Mouse (Mus musculus) liver, postnatal 0 days (tissue): ENCODE results near the gene Kcnq2. TPM values are rescaled to one million over a fixed set of nuclear protein-coding genes. Genes with fewer than 3 reads are reported as not detected.

Experiments
- ATAC-seq: fragments of 200-750 bp; cut with Nextera tagmentation; 2 replicates; pipeline ENCODE4 v1.8.0; 2017; ENCODE audit warnings: mild to moderate bottlenecking, moderate library complexity
- DNase-seq: peaks from one replicate; pipeline ENCODE4 v3.0.0-alpha.2; 2016
- H3K27ac ChIP-seq: fragments of 300-500 bp; sonication (generic); 2 replicates; pipeline ENCODE4 v1.5.1; 2014; ENCODE audit warnings: antibody characterized with exemption, moderate library complexity, mild to moderate bottlenecking, low read depth
- H3K27me3 ChIP-seq: fragments of 300-500 bp; sonication (generic); 2 replicates; pipeline ENCODE4 v1.6.1; 2014; ENCODE audit warnings: low read length, control low read depth, mixed read lengths; ENCODE audit not compliant: insufficient read depth
- H3K36me3 ChIP-seq: fragments of 300-500 bp; sonication (generic); replicated peaks from 2 replicates; pipeline ENCODE4 v1.6.1; 2014; ENCODE audit warnings: mild to moderate bottlenecking, control low read depth, low read length, moderate library complexity, mixed read lengths; ENCODE audit not compliant: insufficient read depth
- H3K4me1 ChIP-seq: fragments of 300-500 bp; sonication (generic); 2 replicates; pipeline ENCODE4 v1.6.1; 2014; ENCODE audit warnings: antibody characterized with exemption, mild to moderate bottlenecking, control low read depth; ENCODE audit not compliant: insufficient read depth
- H3K4me2 ChIP-seq: fragments of 300-500 bp; sonication (generic); 2 replicates; pipeline ENCODE4 v1.6.1; 2014; ENCODE audit warnings: low read depth, mild to moderate bottlenecking, low read length, moderate library complexity, mixed read lengths
- H3K4me3 ChIP-seq: fragments of 300-500 bp; sonication (generic); 2 replicates; pipeline ENCODE4 v1.5.1; 2014; ENCODE audit warnings: low read depth, low read length
- H3K9ac ChIP-seq: fragments of 300-500 bp; sonication (generic); replicated peaks from 2 replicates; pipeline ENCODE4 v1.6.1; 2014; ENCODE audit warnings: mild to moderate bottlenecking, moderate library complexity
- H3K9me3 ChIP-seq: fragments of 300-500 bp; sonication (generic); 2 replicates; pipeline ENCODE4 v1.6.1; 2016; ENCODE audit warnings: mild to moderate bottlenecking, control low read depth, low read length, mixed read lengths
- CTCF ChIP-seq: sonication (generic); IDR thresholded peaks from 2 replicates; pipeline ENCODE4 v1.5.1; 2016; ENCODE audit warnings: antibody characterized with exemption, low read depth
- EP300 ChIP-seq: IDR thresholded peaks from 2 replicates; pipeline ENCODE4 v1.6.1; 2016; ENCODE audit warnings: antibody characterized with exemption, low read depth, mild to moderate bottlenecking
- WGBS: fragments of 180-500 bp; shearing (Covaris S2); extraction: QIAGEN DNeasy Blood & Tissue Kit; methylation state at CpG from one replicate; pipeline ENCODE4 v1.1.7; 2014; ENCODE audit not compliant: insufficient replicate concordance; 5-methylcytosine and 5-hydroxymethylcytosine counted together
- polyA plus RNA-seq: library from polyadenylated mRNA; unstranded; fragments of >200 nt; fragmentation: Nextera tagmentation; extraction: Ambion mirVana; gene quantifications from 2 replicates; pipeline ENCODE4 v1.2.1, GENCODE M21; 2015

Kcnq2 gene
- polyA plus RNA-seq, 1 experiment from 2014 or later = not detected

GRCm38 (mm10) chr2:181101626-181102025 is 33.5 kb downstream of the Kcnq2 start:
- Histone ChIP-seq H3K9me3 (no peaks in the 10 kb centered on the region), H3K4me3 (no peak overlapping the region), H3K27me3 (no peaks in the 10 kb centered on the region), H3K4me2 (no peak overlapping the region), H3K27ac (no peak overlapping the region), H3K4me1 (no peaks in the 10 kb centered on the region), H3K36me3 (no peaks in the 10 kb centered on the region), H3K9ac (no peak overlapping the region)
- no peak for TF ChIP-seq CTCF
- TF ChIP-seq EP300 = no peak
- 77% methylated on average over 1 of the region's 1 CpGs for WGBS
- DNase-seq = no peak
- no peak for ATAC-seq

DNA sequence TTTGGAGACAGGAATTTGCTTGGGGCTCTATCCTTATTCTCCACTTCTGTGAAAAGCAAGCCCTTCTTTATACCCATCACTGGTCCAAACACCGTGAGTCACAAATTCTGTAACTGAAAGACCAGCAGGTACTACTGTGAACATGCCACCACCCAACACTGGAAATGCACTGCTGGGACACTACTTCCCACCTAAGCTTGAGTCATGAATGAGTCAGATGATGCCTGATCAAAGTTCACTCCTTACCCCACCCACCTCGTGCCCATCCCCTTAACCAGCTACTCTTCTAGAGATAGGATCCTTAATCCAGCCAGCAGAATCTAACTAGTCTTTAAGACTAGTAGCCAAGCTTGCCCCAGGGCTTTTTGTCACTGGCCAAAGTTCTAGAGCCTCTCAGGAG is 35.0 kb downstream of the Kcnq2 start:
- DNase-seq = no peak
- Histone ChIP-seq H3K27me3 (no peaks in the 10 kb centered on the region), H3K4me2 (no peak overlapping the region), H3K4me3 (no peak overlapping the region), H3K36me3 (no peaks in the 10 kb centered on the region), H3K27ac (no peak overlapping the region), H3K9me3 (no peaks in the 10 kb centered on the region), H3K9ac (no peak overlapping the region), H3K4me1 (no peaks in the 10 kb centered on the region)
- TF ChIP-seq CTCF = no peak
- no peak for TF ChIP-seq EP300
- WGBS = 73% methylated on average over 2 of the region's 2 CpGs
- ATAC-seq = no peak

GRCm38 (mm10) chr2:181090123-181090522 is 45.0 kb downstream of the Kcnq2 start:
- TF ChIP-seq CTCF (no peak), EP300 (no peak)
- H3K9me3 ChIP-seq = no peaks in the 10 kb centered on the region
- H3K4me2 ChIP-seq = no peak overlapping the region; the same call in 1 of the 2 replicates
- H3K4me1 ChIP-seq = peaks cover 12% of the 10 kb centered on the region
- H3K27ac ChIP-seq = peak overlapping the region; percentile 62; the same call in 1 of the 2 replicates
- ATAC-seq (peak; percentile 30; the same call in 1 of the 2 replicates), DNase-seq (no peak)
- 56% methylated on average over 3 of the region's 3 CpGs for WGBS
- no peak overlapping the region for H3K4me3 ChIP-seq
- H3K9ac ChIP-seq = no peak overlapping the region
- H3K36me3 ChIP-seq = no peaks in the 10 kb centered on the region
- H3K27me3 ChIP-seq = no peaks in the 10 kb centered on the region

- ATAC-seq = no peak
- 58% methylated on average over 8 of the region's 8 CpGs for WGBS
- H3K4me1 ChIP-seq = no peaks in the 10 kb centered on the region; the same call in 1 of the 2 replicates
Measured at GRCm38 (mm10) chr2:181084997-181085396, 50.1 kb downstream of the Kcnq2 start.

DNA sequence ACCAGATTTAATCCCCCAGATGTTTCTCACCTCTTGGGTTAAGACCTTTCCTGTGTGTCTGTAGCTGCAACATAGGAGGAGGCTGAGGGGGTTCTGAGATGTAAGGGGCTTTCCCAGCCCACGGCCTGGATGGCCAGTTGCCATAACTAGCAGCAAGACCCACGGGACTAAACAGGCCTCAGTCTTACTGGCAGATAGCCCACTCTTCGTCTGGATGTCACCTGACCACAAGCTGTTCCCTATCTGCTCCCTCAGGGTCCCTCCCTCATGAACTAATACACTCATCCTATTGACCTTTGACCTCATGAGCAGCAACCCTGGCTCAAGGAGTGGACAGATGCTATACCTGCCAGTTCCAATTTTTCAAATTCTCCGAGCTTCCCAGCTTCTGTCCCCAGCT is 51.2 kb downstream of the Kcnq2 start:
- Histone ChIP-seq H3K4me3 (no peak overlapping the region), H3K9ac (no peak overlapping the region), H3K9me3 (no peaks in the 10 kb centered on the region), H3K4me1 (no peaks in the 10 kb centered on the region; the same call in 1 of the 2 replicates), H3K36me3 (no peaks in the 10 kb centered on the region), H3K27ac (no peak overlapping the region), H3K4me2 (no peak overlapping the region), H3K27me3 (no peaks in the 10 kb centered on the region)
- DNase-seq = no peak
- WGBS = 46% methylated on average over 4 of the region's 4 CpGs
- no peak for ATAC-seq
- TF ChIP-seq CTCF = no peak
- no peak for TF ChIP-seq EP300

More at GRCm38 (mm10) chr2:181084997-181085396, 50.1 kb downstream of the Kcnq2 start:
- no peak overlapping the region for H3K4me2 ChIP-seq
- TF ChIP-seq EP300 (no peak), CTCF (peak; percentile 21; the same call in 1 of the 2 replicates)
- no peak overlapping the region for H3K4me3 ChIP-seq
- DNase-seq = no peak
- H3K9me3 ChIP-seq = no peaks in the 10 kb centered on the region
- no peaks in the 10 kb centered on the region for H3K36me3 ChIP-seq
- no peak overlapping the region for H3K27ac ChIP-seq
- H3K9ac ChIP-seq = no peak overlapping the region
- no peaks in the 10 kb centered on the region for H3K27me3 ChIP-seq

DNA sequence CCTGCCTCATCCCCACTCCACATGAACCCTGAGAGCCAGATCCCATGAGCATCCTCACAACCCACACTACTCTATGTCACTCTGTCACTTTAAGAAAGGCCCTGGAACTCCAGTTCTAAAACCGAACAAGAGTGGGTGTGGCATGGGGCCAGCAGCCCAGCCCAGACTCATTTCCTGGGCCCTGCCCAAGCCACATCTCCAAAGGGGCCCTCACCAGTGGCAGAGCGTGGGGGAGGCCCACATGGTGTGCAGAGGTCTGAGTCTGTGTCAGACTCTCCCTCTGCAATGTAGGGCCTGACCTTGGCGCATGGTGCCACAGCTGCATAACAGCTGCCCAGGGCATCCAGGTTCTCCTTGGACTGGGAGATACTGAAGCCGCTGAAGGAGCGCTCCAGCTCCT is 54.2 kb downstream of the Kcnq2 start:
- Histone ChIP-seq H3K4me3 (no peak overlapping the region), H3K9me3 (no peaks in the 10 kb centered on the region), H3K36me3 (no peaks in the 10 kb centered on the region), H3K4me2 (peak overlapping the region; percentile 52), H3K9ac (no peak overlapping the region), H3K27ac (no peak overlapping the region), H3K27me3 (no peaks in the 10 kb centered on the region), H3K4me1 (no peaks in the 10 kb centered on the region; the same call in 1 of the 2 replicates)
- TF ChIP-seq EP300 (no peak), CTCF (no peak)
- peak; percentile 51 for ATAC-seq
- no peak for DNase-seq
- WGBS = 53% methylated on average over 5 of the region's 5 CpGs

DNA sequence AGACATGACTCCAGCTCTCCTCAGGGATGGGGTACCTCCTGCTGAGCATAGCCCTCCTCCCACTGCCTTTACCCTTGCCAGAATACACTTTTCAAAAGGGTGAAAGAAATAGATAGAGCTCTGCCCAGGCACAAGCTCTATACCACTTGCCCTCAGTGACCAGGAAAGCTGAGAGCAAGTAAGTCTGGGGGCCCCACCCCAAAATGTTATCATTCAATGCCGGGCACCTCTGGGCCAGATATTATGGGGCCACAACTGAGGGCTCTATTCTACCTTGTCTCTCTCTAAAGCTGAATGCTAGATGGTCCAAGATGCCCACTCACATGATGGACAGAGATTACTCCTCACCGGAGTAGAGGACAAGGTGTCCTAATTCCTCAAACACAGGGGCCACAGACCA is 55.6 kb downstream of the Kcnq2 start:
- no peaks in the 10 kb centered on the region for H3K9me3 ChIP-seq
- 72% methylated on average over 2 of the region's 2 CpGs for WGBS
- H3K27ac ChIP-seq = no peak overlapping the region
- no peak for DNase-seq
- no peaks in the 10 kb centered on the region for H3K27me3 ChIP-seq
- no peak overlapping the region for H3K4me2 ChIP-seq
- no peaks in the 10 kb centered on the region for H3K36me3 ChIP-seq
- H3K9ac ChIP-seq = no peak overlapping the region
- no peak overlapping the region for H3K4me3 ChIP-seq
- peak; percentile 33; the same call in 1 of the 2 replicates for ATAC-seq
- H3K4me1 ChIP-seq = no peaks in the 10 kb centered on the region; the same call in 1 of the 2 replicates
- TF ChIP-seq EP300 (no peak), CTCF (no peak)
